Mouse (Mus musculus): ENCODE measurements at regions not wholly inside any gene's neighbourhood (a gene's known extent, or its start where the extent isn't known, plus 50 kb on each side); places are given as distances from the start of the nearest gene placed in this dataset.

DNA sequence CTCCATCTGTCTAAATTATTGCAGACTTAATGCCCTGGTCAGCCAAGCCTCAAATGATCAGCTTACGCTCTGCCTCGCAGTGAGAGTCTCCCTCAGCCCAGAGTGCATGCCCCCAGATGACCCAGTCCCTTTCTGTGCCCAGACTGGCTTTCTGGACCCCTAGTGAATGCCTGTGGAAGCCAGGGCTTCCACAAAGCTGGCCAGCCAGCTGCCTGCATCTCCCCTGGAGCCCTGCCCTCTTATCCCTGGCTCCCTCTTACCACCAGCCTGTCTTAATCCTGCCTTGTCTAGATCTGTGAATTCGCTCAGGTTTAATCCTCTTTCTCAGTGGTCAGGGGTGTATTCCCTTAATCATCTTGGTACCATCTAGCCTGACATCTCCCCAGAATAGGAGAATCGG, 446.8 kb downstream of the Cd83 start:
- TF ChIP-seq CTCF (IDR thresholded peaks at IDR 0.05; ENCODE audit: low read depth) (no peak), EP300 (IDR thresholded peaks at IDR 0.05; ENCODE audit: low read depth) (no peak)

Measured in heart, postnatal 0 days (tissue).